ENCODE assay signal across 8 mouse cellular contexts in the genomic region with DNA sequence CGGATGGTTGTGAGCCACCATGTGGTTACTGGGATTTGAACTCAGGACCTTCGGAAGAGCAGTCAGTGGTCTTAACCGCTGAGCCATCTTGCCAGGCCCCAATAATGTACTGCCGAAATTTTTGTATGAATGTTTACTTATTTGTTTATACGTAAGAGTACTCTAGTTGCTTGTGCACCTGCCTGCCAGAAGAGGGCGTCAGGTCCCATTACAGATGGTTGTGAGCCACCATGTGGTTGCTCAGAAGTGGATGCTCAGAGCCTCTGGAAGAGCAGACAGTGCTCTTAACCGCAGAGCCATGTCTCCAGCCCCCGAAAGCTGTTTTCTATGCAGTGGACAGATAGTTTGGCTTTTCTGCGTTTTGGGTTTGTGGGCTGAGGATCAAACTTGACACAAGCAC. TPM values are rescaled to one million over a fixed set of nuclear protein-coding genes. Genes with fewer than 3 reads are reported as not detected.
A peak's percentile ranks its signal among the peaks of the same experiment; 100 is the strongest.
DNase-seq lines count a peak whose midpoint lies in the region; ATAC-seq and TF ChIP-seq lines count a peak whose summit lies in the region.

No protein-coding gene starts in this region.

- no peaks in the 10 kb centered on the region for H3K9me3 ChIP-seq in hindbrain, embryonic 10.5 days
- H3K9me3 ChIP-seq in hindbrain, embryonic 16.5 days (ENCODE audit: control insufficient read depth, low read length) = no peaks in the 10 kb centered on the region
- H3K9me3 ChIP-seq in ES-E14 (ENCODE audit: control insufficient read depth, insufficient read depth, low read depth, low read length) = no peaks in the 10 kb centered on the region
- no peaks in the 10 kb centered on the region for H3K9me3 ChIP-seq in forebrain, embryonic 12.5 days
- no peaks in the 10 kb centered on the region for H3K9me3 ChIP-seq in midbrain, embryonic 12.5 days

- 44% methylated on average over 9 of the region's 9 CpGs for WGBS in hindbrain, embryonic 10.5 days
- WGBS in hindbrain, embryonic 16.5 days = 43% methylated on average over 9 of the region's 9 CpGs
- 34% methylated on average over 9 of the region's 9 CpGs for WGBS in forebrain, embryonic 12.5 days
- 42% methylated on average over 9 of the region's 9 CpGs for WGBS in midbrain, embryonic 12.5 days

- peaks cover 30% of the 10 kb centered on the region for H3K4me1 ChIP-seq in hindbrain, embryonic 10.5 days (replicated peaks)
- peaks cover 8% of the 10 kb centered on the region for H3K4me1 ChIP-seq in hindbrain, embryonic 16.5 days (ENCODE audit: control insufficient read depth, insufficient read depth, low read depth, low read length)
- peaks cover 0 to 5% of the 10 kb centered on the region in 2 experiments; a peak in 1 of 4 replicates for H3K4me1 ChIP-seq in ES-E14 (ENCODE audit: control insufficient read depth in 2 of 2, insufficient read depth in 2 of 2, low read length in 2 of 2, poor library complexity in 1 of 2)
- H3K4me1 ChIP-seq in forebrain, embryonic 12.5 days = peaks cover 16% of the 10 kb centered on the region
- H3K4me1 ChIP-seq in midbrain, embryonic 12.5 days = peaks cover 25% of the 10 kb centered on the region

- no peaks in the 10 kb centered on the region for H3K27me3 ChIP-seq in hindbrain, embryonic 10.5 days (ENCODE audit: insufficient read depth, poor library complexity, severe bottlenecking)
- H3K27me3 ChIP-seq in hindbrain, embryonic 16.5 days (replicated peaks; ENCODE audit: control insufficient read depth, insufficient read depth, low read length) = no peaks in the 10 kb centered on the region
- H3K27me3 ChIP-seq in forebrain, embryonic 12.5 days = no peaks in the 10 kb centered on the region
- H3K27me3 ChIP-seq in midbrain, embryonic 12.5 days = no peaks in the 10 kb centered on the region; the same call in 1 of the 2 replicates

- peak; percentile 47 for DNase-seq in hindbrain, embryonic 10.5 days (ENCODE audit: low spot score)
- DNase-seq in 416B (ENCODE audit: low read depth) = peak; percentile 60
- DNase-seq in ES-E14 (ENCODE audit: low read depth, low spot score) = no peak
- no peak for DNase-seq in spleen, postnatal 36 days (ENCODE audit: low spot score in 2 of 2)
- DNase-seq in cerebellum, adult 11-12 months = no peak

- peak overlapping the region; percentile 35; the same call in 1 of the 2 replicates for H3K27ac ChIP-seq in hindbrain, embryonic 10.5 days
- no peak overlapping the region for H3K27ac ChIP-seq in hindbrain, embryonic 16.5 days (ENCODE audit: low read depth, low read length)
- no peak overlapping the region for H3K27ac ChIP-seq in ES-E14 (ENCODE audit: insufficient read depth, low read depth, low read length, poor library complexity, severe bottlenecking)
- peak overlapping the region; percentile 87; the same call in 1 of the 2 replicates for H3K27ac ChIP-seq in forebrain, embryonic 12.5 days
- peak overlapping the region; percentile 86 for H3K27ac ChIP-seq in midbrain, embryonic 12.5 days (replicated peaks)

- no peak overlapping the region for H3K9ac ChIP-seq in hindbrain, embryonic 16.5 days (ENCODE audit: low read depth, low read length)
- H3K9ac ChIP-seq in ES-E14 (ENCODE audit: insufficient read depth, low read depth, low read length, poor library complexity, severe bottlenecking) = no peak overlapping the region
- no peak overlapping the region for H3K9ac ChIP-seq in forebrain, embryonic 12.5 days
- no peak overlapping the region for H3K9ac ChIP-seq in midbrain, embryonic 12.5 days (replicated peaks)

- H3K36me3 ChIP-seq in hindbrain, embryonic 10.5 days = peaks cover 23% of the 10 kb centered on the region
- H3K36me3 ChIP-seq in hindbrain, embryonic 16.5 days (ENCODE audit: control insufficient read depth, insufficient read depth, low read length) = peaks cover 12% of the 10 kb centered on the region
- H3K36me3 ChIP-seq in ES-E14 (ENCODE audit: control insufficient read depth, insufficient read depth, low read length, poor library complexity, severe bottlenecking) = peaks cover 5% of the 10 kb centered on the region; the same call in 1 of the 2 replicates
- H3K36me3 ChIP-seq in forebrain, embryonic 12.5 days (replicated peaks) = peaks cover 17% of the 10 kb centered on the region
- H3K36me3 ChIP-seq in midbrain, embryonic 12.5 days = peaks cover 16% of the 10 kb centered on the region

- no peak overlapping the region for H3K4me2 ChIP-seq in hindbrain, embryonic 16.5 days (ENCODE audit: low read length)
- H3K4me2 ChIP-seq in forebrain, embryonic 12.5 days = no peak overlapping the region
- no peak overlapping the region for H3K4me2 ChIP-seq in midbrain, embryonic 12.5 days (replicated peaks)

- ATAC-seq in hindbrain, embryonic 16.5 days = no peak
- ATAC-seq in forebrain, embryonic 12.5 days (ENCODE audit: low FRiP score) = no peak
- ATAC-seq in midbrain, embryonic 12.5 days (ENCODE audit: low FRiP score, low read depth) = no peak

- in situ Hi-C loops in ES-E14 (cut with MboI; ENCODE audit: low sequenced_read_pairs in 2 of 2, unreplicated experiment in 2 of 2) = no loop called here

- no peak overlapping the region for H3K4me3 ChIP-seq in hindbrain, embryonic 10.5 days
- no peak overlapping the region for H3K4me3 ChIP-seq in hindbrain, embryonic 16.5 days (ENCODE audit: low read length)
- no peak overlapping the region for H3K4me3 ChIP-seq in ES-E14 (ENCODE audit: insufficient read depth in 1 of 2, low read depth in 1 of 2, low read length in 2 of 2, poor library complexity in 1 of 2, severe bottlenecking in 1 of 2)
- H3K4me3 ChIP-seq in forebrain, embryonic 12.5 days (replicated peaks) = no peak overlapping the region
- no peak overlapping the region for H3K4me3 ChIP-seq in midbrain, embryonic 12.5 days

TF ChIP-seq in ES-E14, 5 proteins besides CTCF, POLR2A, EP300 and RAD21:
- TF ChIP-seq ZNF384 (IDR thresholded peaks at IDR 0.05; ENCODE audit: low read depth, low read length) (no peak), HCFC1 (IDR thresholded peaks at IDR 0.05; ENCODE audit: borderline replicate concordance, insufficient read depth, low read length) (peak; percentile 43; the same call in 1 of the 2 replicates), CHD2 (IDR thresholded peaks at IDR 0.05; ENCODE audit: low read depth, low read length) (no peak), ZC3H11A (IDR thresholded peaks at IDR 0.05; ENCODE audit: borderline replicate concordance, low read depth, low read length) (peak; percentile 24; the same call in 1 of the 2 replicates)
TF ChIP-seq in ES-E14: peak in this region for 2.

RNA-seq across cellular contexts. Expression of a gene that starts 21.6 kb away (rescaled TPM):
- 21.3 and 25.1 TPM in 2 replicates for polyA plus RNA-seq in hindbrain, embryonic 10.5 days (2016; fragmentation: Nextera tagmentation; extraction: Ambion mirVana)
- 28.2 and 44.1 TPM in 2 replicates for polyA plus RNA-seq in hindbrain, embryonic 16.5 days (2015; fragmentation: Nextera tagmentation; extraction: Ambion mirVana)
- total RNA-seq in ES-E14 (2012; rRNA removed) = 0.80 and 0.85 TPM in 2 replicates
- 34.2 and 40.5 TPM in 2 replicates for polyA plus RNA-seq in forebrain, embryonic 12.5 days (2016; fragmentation: Nextera tagmentation; extraction: Ambion mirVana)
- 51.7 and 54.4 TPM in 2 replicates for polyA plus RNA-seq in midbrain, embryonic 12.5 days (2016; fragmentation: Nextera tagmentation; extraction: Ambion mirVana)

RNA-seq across cellular contexts. Expression of a gene that starts 28.1 kb away (rescaled TPM):
- 12.7 and 17.6 TPM in 2 replicates for polyA plus RNA-seq in hindbrain, embryonic 10.5 days (2016; fragmentation: Nextera tagmentation; extraction: Ambion mirVana)
- polyA plus RNA-seq in hindbrain, embryonic 16.5 days (2015; fragmentation: Nextera tagmentation; extraction: Ambion mirVana) = 6.6 and 8.7 TPM in 2 replicates
- 37.2 and 41.0 TPM in 2 replicates for total RNA-seq in ES-E14 (2012; rRNA removed)
- polyA plus RNA-seq in forebrain, embryonic 12.5 days (2016; fragmentation: Nextera tagmentation; extraction: Ambion mirVana) = 20.3 and 20.9 TPM in 2 replicates
- 20.3 and 21.0 TPM in 2 replicates for polyA plus RNA-seq in midbrain, embryonic 12.5 days (2016; fragmentation: Nextera tagmentation; extraction: Ambion mirVana)

Comparison
In these comparisons a context has a peak if more than half of its experiments do, and no peak if none do; other contexts are left out.
1. H3K27ac ChIP-seq: peak in hindbrain, embryonic 10.5 days (single experiment), forebrain, embryonic 12.5 days (single experiment) and midbrain, embryonic 12.5 days (single experiment); none in hindbrain, embryonic 16.5 days (single experiment) and ES-E14 (single experiment).
2. DNase-seq: peak in hindbrain, embryonic 10.5 days (single experiment) and 416B (single experiment); none in ES-E14 (single experiment), spleen, postnatal 36 days (0 of 2) and cerebellum, adult 11-12 months (single experiment).